Comparison of ENCODE assay signal across 18 mouse cellular contexts in genomic region chr9:20876318-20877117, GRCm38 (mm10). TPM values are rescaled to one million over a fixed set of nuclear protein-coding genes. Genes with fewer than 3 reads are reported as not detected.
DNase-seq lines count a peak whose midpoint lies in the region; ATAC-seq and TF ChIP-seq lines count a peak whose summit lies in the region.
"Had no signal": no experiment of that assay in that cellular context is flagged by ENCODE, and none has a peak within 500 bp of the region (broad histone marks: within the 10 kb centered on the region; RNA-seq: fewer than 3 reads in every experiment).

No protein-coding gene starts in this region.

- ATAC-seq in forebrain, embryonic 14.5 days = no peak
- no peak for ATAC-seq in forebrain, embryonic 15.5 days (replicated peaks)
- no peak for ATAC-seq in liver, embryonic 12.5 days
- ATAC-seq: hindbrain, postnatal 0 days; liver, postnatal 0 days had no signal

- H3K36me3 ChIP-seq in forebrain, embryonic 14.5 days (ENCODE audit: control insufficient read depth, insufficient read depth, low read length) = no peaks in the 10 kb centered on the region
- H3K36me3 ChIP-seq in forebrain, embryonic 15.5 days = no peaks in the 10 kb centered on the region
- peaks cover 19% of the 10 kb centered on the region for H3K36me3 ChIP-seq in liver, embryonic 12.5 days
- peaks cover 37% of the 10 kb centered on the region for H3K36me3 ChIP-seq in E14TG2a.4 (ENCODE audit: insufficient read depth, low read length)
- no peaks in the 10 kb centered on the region for H3K36me3 ChIP-seq in embryonic facial prominence, embryonic 10.5 days (replicated peaks)
- H3K36me3 ChIP-seq: heart, embryonic 12.5 days; limb, embryonic 15.5 days; neural tube, embryonic 13.5 days had no signal

- WGBS in forebrain, embryonic 14.5 days = 68% methylated on average over 9 of the region's 9 CpGs
- 71% methylated on average over 8 of the region's 9 CpGs for WGBS in forebrain, embryonic 15.5 days
- WGBS in liver, embryonic 12.5 days (ENCODE audit: insufficient replicate concordance) = 70% methylated on average over 9 of the region's 9 CpGs
- WGBS in embryonic facial prominence, embryonic 10.5 days = 70% methylated on average over 9 of the region's 9 CpGs

- H3K4me1 ChIP-seq in forebrain, embryonic 14.5 days (ENCODE audit: control insufficient read depth, insufficient read depth, low read length) = no peaks in the 10 kb centered on the region; the same call in 1 of the 2 replicates
- H3K4me1 ChIP-seq in forebrain, embryonic 15.5 days = peaks cover 14% of the 10 kb centered on the region
- H3K4me1 ChIP-seq in liver, embryonic 12.5 days = peaks cover 31% of the 10 kb centered on the region
- peaks cover 38% of the 10 kb centered on the region for H3K4me1 ChIP-seq in E14TG2a.4 (replicated peaks; ENCODE audit: low read depth, low read length)
- peaks cover 16% of the 10 kb centered on the region for H3K4me1 ChIP-seq in embryonic facial prominence, embryonic 10.5 days

- no peak overlapping the region for H3K4me3 ChIP-seq in forebrain, embryonic 14.5 days (ENCODE audit: low read depth, low read length)
- no peak overlapping the region for H3K4me3 ChIP-seq in forebrain, embryonic 15.5 days
- H3K4me3 ChIP-seq in liver, embryonic 12.5 days = no peak overlapping the region
- peak overlapping the region; percentile 73; the same call in 1 of the 2 replicates for H3K4me3 ChIP-seq in E14TG2a.4 (replicated peaks; ENCODE audit: low read length)
- H3K4me3 ChIP-seq in embryonic facial prominence, embryonic 10.5 days = no peak overlapping the region; the same call in 1 of the 2 replicates

- no peak for TF ChIP-seq CTCF in E14TG2a.4 (conservative IDR thresholded peaks at IDR 0.05; ENCODE audit: low read length)

- no peak overlapping the region for H3K27ac ChIP-seq in forebrain, embryonic 14.5 days (ENCODE audit: low read depth, low read length)
- no peak overlapping the region for H3K27ac ChIP-seq in forebrain, embryonic 15.5 days (replicated peaks)
- H3K27ac ChIP-seq in liver, embryonic 12.5 days = no peak overlapping the region
- no peak overlapping the region for H3K27ac ChIP-seq in embryonic facial prominence, embryonic 10.5 days (replicated peaks)
- H3K27ac ChIP-seq: limb, embryonic 15.5 days had no signal

- H3K9ac ChIP-seq in forebrain, embryonic 14.5 days (ENCODE audit: low read length) = peak overlapping the region; percentile 1; the same call in 1 of the 2 replicates
- H3K9ac ChIP-seq in forebrain, embryonic 15.5 days (replicated peaks) = no peak overlapping the region
- H3K9ac ChIP-seq in liver, embryonic 12.5 days = no peak overlapping the region
- H3K9ac ChIP-seq: liver, postnatal 0 days had no signal

- no peak for DNase-seq in forebrain, embryonic 14.5 days (ENCODE audit: low spot score)
- DNase-seq in liver (no peak), MN1 (ENCODE audit: low spot score) (peak; percentile 42)
- no peak for DNase-seq in embryonic facial prominence, embryonic 10.5 days (ENCODE audit: low spot score)
- DNase-seq in testis, postnatal 10 days (ENCODE audit: low spot score) = no peak
- DNase-seq: heart, postnatal 36 days; kidney, adult 2 months; liver, postnatal 0 days; lung, postnatal 14 days had no signal

- no peak overlapping the region for H3K4me2 ChIP-seq in forebrain, embryonic 14.5 days (ENCODE audit: low read length)
- no peak overlapping the region for H3K4me2 ChIP-seq in forebrain, embryonic 15.5 days (replicated peaks)
- peak overlapping the region; percentile 92; the same call in 1 of the 2 replicates for H3K4me2 ChIP-seq in liver, embryonic 12.5 days

- H3K9me3 ChIP-seq in forebrain, embryonic 14.5 days (replicated peaks; ENCODE audit: control insufficient read depth, low read length) = no peaks in the 10 kb centered on the region
- H3K9me3 ChIP-seq in forebrain, embryonic 15.5 days = no peaks in the 10 kb centered on the region
- no peaks in the 10 kb centered on the region for H3K9me3 ChIP-seq in liver, embryonic 12.5 days (replicated peaks)
- H3K9me3 ChIP-seq in E14TG2a.4 (ENCODE audit: low read length) = peaks cover 22% of the 10 kb centered on the region
- H3K9me3 ChIP-seq in embryonic facial prominence, embryonic 10.5 days = no peaks in the 10 kb centered on the region
- H3K9me3 ChIP-seq: limb, embryonic 15.5 days; neural tube, embryonic 13.5 days had no signal

- no peaks in the 10 kb centered on the region for H3K27me3 ChIP-seq in forebrain, embryonic 14.5 days (replicated peaks; ENCODE audit: control insufficient read depth, insufficient read depth, low read length)
- H3K27me3 ChIP-seq in forebrain, embryonic 15.5 days = no peaks in the 10 kb centered on the region
- 0 out of 2 replicates have a peak, but pooled peaks cover under 1% of the 10 kb centered on the region for H3K27me3 ChIP-seq in liver, embryonic 12.5 days (replicated peaks)
- no peaks in the 10 kb centered on the region for H3K27me3 ChIP-seq in E14TG2a.4 (ENCODE audit: insufficient read depth, low read length)
- H3K27me3 ChIP-seq in embryonic facial prominence, embryonic 10.5 days (replicated peaks; ENCODE audit: low read depth, poor library complexity, severe bottlenecking) = 0 out of 2 replicates have a peak, but pooled peaks cover 2% of the 10 kb centered on the region
- H3K27me3 ChIP-seq: neural tube, embryonic 13.5 days had no signal

RNA-seq across cellular contexts. Expression of gene Angptl6, which starts 3.0 kb away (rescaled TPM):
- polyA plus RNA-seq in forebrain, embryonic 14.5 days (2014; fragmentation: Nextera tagmentation; extraction: Ambion mirVana) = 15.5 TPM in 2 replicates
- polyA plus RNA-seq in forebrain, embryonic 15.5 days (2015; fragmentation: Nextera tagmentation; extraction: Ambion mirVana) = 15.4 and 15.6 TPM in 2 replicates
- polyA plus RNA-seq in liver, embryonic 12.5 days (2016; fragmentation: Nextera tagmentation; extraction: Ambion mirVana) = 10.5 and 11.3 TPM in 2 replicates
- polyA plus RNA-seq in embryonic facial prominence, embryonic 10.5 days (2016; fragmentation: Nextera tagmentation; extraction: Ambion mirVana) = 3.2 and 3.3 TPM in 2 replicates

RNA-seq across cellular contexts. Expression of gene A230050P20Rik, which starts 8.1 kb away (rescaled TPM):
- 0.62 and 1.2 TPM in 2 replicates for polyA plus RNA-seq in forebrain, embryonic 14.5 days (2014; fragmentation: Nextera tagmentation; extraction: Ambion mirVana)
- polyA plus RNA-seq in forebrain, embryonic 15.5 days (2015; fragmentation: Nextera tagmentation; extraction: Ambion mirVana) = 2.9 and 3.5 TPM in 2 replicates
- 7.9 TPM in 2 replicates for polyA plus RNA-seq in liver, embryonic 12.5 days (2016; fragmentation: Nextera tagmentation; extraction: Ambion mirVana)
- polyA plus RNA-seq in embryonic facial prominence, embryonic 10.5 days (2016; fragmentation: Nextera tagmentation; extraction: Ambion mirVana) = 1.1 and 2.2 TPM in 2 replicates

RNA-seq across cellular contexts. Expression of gene Ppan, which starts 11.5 kb away (rescaled TPM):
- 44.1 and 49.6 TPM in 2 replicates for polyA plus RNA-seq in forebrain, embryonic 14.5 days (2014; fragmentation: Nextera tagmentation; extraction: Ambion mirVana)
- polyA plus RNA-seq in forebrain, embryonic 15.5 days (2015; fragmentation: Nextera tagmentation; extraction: Ambion mirVana) = 57.1 and 59.0 TPM in 2 replicates
- 124 and 132 TPM in 2 replicates for polyA plus RNA-seq in liver, embryonic 12.5 days (2016; fragmentation: Nextera tagmentation; extraction: Ambion mirVana)
- polyA plus RNA-seq in embryonic facial prominence, embryonic 10.5 days (2016; fragmentation: Nextera tagmentation; extraction: Ambion mirVana) = 99.2 and 100 TPM in 2 replicates

RNA-seq across cellular contexts. Expression of gene Eif3g, which starts 21.9 kb away (rescaled TPM):
- 264 and 269 TPM in 2 replicates for polyA plus RNA-seq in forebrain, embryonic 14.5 days (2014; fragmentation: Nextera tagmentation; extraction: Ambion mirVana)
- 267 and 288 TPM in 2 replicates for polyA plus RNA-seq in forebrain, embryonic 15.5 days (2015; fragmentation: Nextera tagmentation; extraction: Ambion mirVana)
- 303 and 313 TPM in 2 replicates for polyA plus RNA-seq in liver, embryonic 12.5 days (2016; fragmentation: Nextera tagmentation; extraction: Ambion mirVana)
- 411 and 431 TPM in 2 replicates for polyA plus RNA-seq in embryonic facial prominence, embryonic 10.5 days (2016; fragmentation: Nextera tagmentation; extraction: Ambion mirVana)

RNA-seq across cellular contexts. Expression of gene Rdh8, which starts 58.2 kb away (rescaled TPM):
- polyA plus RNA-seq in forebrain, embryonic 14.5 days (2014; fragmentation: Nextera tagmentation; extraction: Ambion mirVana) = not detected in 2 replicates
- polyA plus RNA-seq in forebrain, embryonic 15.5 days (2015; fragmentation: Nextera tagmentation; extraction: Ambion mirVana) = not detected in 2 replicates
- polyA plus RNA-seq in liver, embryonic 12.5 days (2016; fragmentation: Nextera tagmentation; extraction: Ambion mirVana) = not detected in 2 replicates
- not detected in 2 replicates for polyA plus RNA-seq in embryonic facial prominence, embryonic 10.5 days (2016; fragmentation: Nextera tagmentation; extraction: Ambion mirVana)
- polyA plus RNA-seq: forebrain, embryonic 16.5 days; heart, embryonic 12.5 days; hindbrain, postnatal 0 days; kidney, adult 2 months; limb, embryonic 15.5 days; liver, postnatal 0 days; neural tube, embryonic 13.5 days; urinary bladder, adult 2 months had no signal
